Mouse (Mus musculus): ENCODE data around the gene Gins3. TPM values are rescaled to one million over a fixed set of nuclear protein-coding genes. Genes with fewer than 3 reads are reported as not detected.
"Not testable (repeated sequence)": the region's sequence is repeated elsewhere in the genome, so short reads cannot be mapped to it uniquely, and the experiment has no call there.

Gene Gins3
- polyA plus RNA-seq, 1 experiment from 2014 or later = 32.1 TPM

- Histone ChIP-seq H3K27ac (no peak overlapping the region), H3K36me3 (no peaks in the 10 kb centered on the region), H3K4me3 (no peak overlapping the region), H3K27me3 (ENCODE audit: low read depth, poor library complexity, severe bottlenecking) (no peaks in the 10 kb centered on the region), H3K9me3 (replicated peaks) (no peaks in the 10 kb centered on the region), H3K4me1 (0 out of 2 replicates have a peak, but pooled peaks cover 3% of the 10 kb centered on the region)
- WGBS = 50% methylated on average over 2 of the region's 2 CpGs
- no peak for DNase-seq (ENCODE audit: low spot score)
Observed at GRCm38 (mm10) chr8:95657523-95657922, 24.3 kb downstream of the Gins3 start.

- no peaks in the 10 kb centered on the region for H3K36me3 ChIP-seq
- H3K4me3 ChIP-seq = no peak overlapping the region
- 84% methylated on average over 6 of the region's 6 CpGs for WGBS
- DNase-seq (ENCODE audit: low spot score) = no peak
- H3K27ac ChIP-seq = no peak overlapping the region
- H3K4me1 ChIP-seq = 0 out of 2 replicates have a peak, but pooled peaks cover 3% of the 10 kb centered on the region
- H3K27me3 ChIP-seq (ENCODE audit: low read depth, poor library complexity, severe bottlenecking) = no peaks in the 10 kb centered on the region
- H3K9me3 ChIP-seq (replicated peaks) = no peaks in the 10 kb centered on the region
Observed at GRCm38 (mm10) chr8:95660334-95660882, 27.2 kb downstream of the Gins3 start.

- no peaks in the 10 kb centered on the region for H3K27me3 ChIP-seq (ENCODE audit: low read depth, poor library complexity, severe bottlenecking)
- H3K36me3 ChIP-seq = no peaks in the 10 kb centered on the region
- WGBS = 79% methylated on average over 8 of the region's 8 CpGs
- no peak for DNase-seq (ENCODE audit: low spot score)
- H3K4me1 ChIP-seq = 0 out of 2 replicates have a peak, but pooled peaks cover 3% of the 10 kb centered on the region
- H3K9me3 ChIP-seq (replicated peaks) = no peaks in the 10 kb centered on the region
- no peak overlapping the region for H3K27ac ChIP-seq
- H3K4me3 ChIP-seq = no peak overlapping the region
Observed at GRCm38 (mm10) chr8:95661085-95661484, 27.8 kb downstream of the Gins3 start.

GRCm38 (mm10) chr8:95661575-95661974 lies 28.3 kb downstream of the Gins3 start:
- Histone ChIP-seq H3K4me1 (0 out of 2 replicates have a peak, but pooled peaks cover 3% of the 10 kb centered on the region), H3K4me3 (no peak overlapping the region), H3K27ac (no peak overlapping the region), H3K9me3 (replicated peaks) (no peaks in the 10 kb centered on the region), H3K27me3 (ENCODE audit: low read depth, poor library complexity, severe bottlenecking) (no peaks in the 10 kb centered on the region), H3K36me3 (no peaks in the 10 kb centered on the region)
- 96% methylated on average over 6 of the region's 6 CpGs for WGBS
- no peak for DNase-seq (ENCODE audit: low spot score)

GRCm38 (mm10) chr8:95662885-95663598 lies 29.8 kb downstream of the Gins3 start:
- DNase-seq (ENCODE audit: low spot score) = no peak
- no peaks in the 10 kb centered on the region for H3K27me3 ChIP-seq (ENCODE audit: low read depth, poor library complexity, severe bottlenecking)
- WGBS = 83% methylated on average over 7 of the region's 7 CpGs
- no peak overlapping the region for H3K27ac ChIP-seq
- 0 out of 2 replicates have a peak, but pooled peaks cover 3% of the 10 kb centered on the region for H3K4me1 ChIP-seq
- H3K36me3 ChIP-seq = no peaks in the 10 kb centered on the region
- no peak overlapping the region for H3K4me3 ChIP-seq
- no peaks in the 10 kb centered on the region for H3K9me3 ChIP-seq (replicated peaks)

- H3K4me1 ChIP-seq = peaks cover 3% of the 10 kb centered on the region; the same call in 1 of the 2 replicates
- WGBS = 62% methylated on average over 4 of the region's 4 CpGs
- H3K9me3 ChIP-seq (replicated peaks) = no peaks in the 10 kb centered on the region
- H3K27ac ChIP-seq = no peak overlapping the region
- no peak for DNase-seq (ENCODE audit: low spot score)
- H3K36me3 ChIP-seq = no peaks in the 10 kb centered on the region
- no peak overlapping the region for H3K4me3 ChIP-seq
- H3K27me3 ChIP-seq (ENCODE audit: low read depth, poor library complexity, severe bottlenecking) = no peaks in the 10 kb centered on the region
Observed at GRCm38 (mm10) chr8:95663599-95663949, 30.3 kb downstream of the Gins3 start.

GRCm38 (mm10) chr8:95665813-95666452 lies 32.7 kb downstream of the Gins3 start:
- H3K27ac ChIP-seq; H3K27me3 ChIP-seq (ENCODE audit: low read depth, poor library complexity, severe bottlenecking); H3K9me3 ChIP-seq (replicated peaks); DNase-seq (ENCODE audit: low spot score); H3K4me3 ChIP-seq; H3K4me1 ChIP-seq; H3K36me3 ChIP-seq: not testable (repeated sequence)
- WGBS = 93% methylated on average over 11 of the region's 11 CpGs

GRCm38 (mm10) chr8:95668163-95668958 lies 35.1 kb downstream of the Gins3 start:
- Histone ChIP-seq H3K4me1 (peaks cover 4% of the 10 kb centered on the region; the same call in 1 of the 2 replicates), H3K27ac (no peak overlapping the region), H3K36me3 (no peaks in the 10 kb centered on the region), H3K27me3 (ENCODE audit: low read depth, poor library complexity, severe bottlenecking) (peaks cover 7% of the 10 kb centered on the region), H3K4me3 (no peak overlapping the region), H3K9me3 (replicated peaks) (no peaks in the 10 kb centered on the region)
- DNase-seq (ENCODE audit: low spot score) = no peak
- 59% methylated on average over 8 of the region's 8 CpGs for WGBS

GRCm38 (mm10) chr8:95669967-95670366 lies 36.7 kb downstream of the Gins3 start:
- 76% methylated on average over 2 of the region's 2 CpGs for WGBS
- peaks cover 4% of the 10 kb centered on the region; the same call in 1 of the 2 replicates for H3K4me1 ChIP-seq
- no peaks in the 10 kb centered on the region for H3K9me3 ChIP-seq (replicated peaks)
- H3K27me3 ChIP-seq (ENCODE audit: low read depth, poor library complexity, severe bottlenecking) = peaks cover 23% of the 10 kb centered on the region
- no peak overlapping the region for H3K4me3 ChIP-seq
- no peak for DNase-seq (ENCODE audit: low spot score)
- H3K36me3 ChIP-seq = no peaks in the 10 kb centered on the region
- no peak overlapping the region for H3K27ac ChIP-seq

GRCm38 (mm10) chr8:95671861-95672260 lies 38.6 kb downstream of the Gins3 start:
- Histone ChIP-seq H3K9me3 (replicated peaks) (no peaks in the 10 kb centered on the region), H3K27ac (no peak overlapping the region), H3K27me3 (ENCODE audit: low read depth, poor library complexity, severe bottlenecking) (peaks cover 42% of the 10 kb centered on the region)

GRCm38 (mm10) chr8:95672811-95673210 lies 39.6 kb downstream of the Gins3 start:
- Histone ChIP-seq H3K27ac (no peak overlapping the region), H3K9me3 (replicated peaks) (no peaks in the 10 kb centered on the region), H3K4me3 (no peak overlapping the region), H3K27me3 (ENCODE audit: low read depth, poor library complexity, severe bottlenecking) (peaks cover 51% of the 10 kb centered on the region), H3K4me1 (peaks cover 12% of the 10 kb centered on the region), H3K36me3 (no peaks in the 10 kb centered on the region)
- 79% methylated on average over 5 of the region's 5 CpGs for WGBS
- DNase-seq (ENCODE audit: low spot score) = no peak

More at GRCm38 (mm10) chr8:95671861-95672260, 38.6 kb downstream of the Gins3 start:
- Histone ChIP-seq H3K4me3 (no peak overlapping the region), H3K4me1 (peaks cover 4% of the 10 kb centered on the region; the same call in 1 of the 2 replicates), H3K36me3 (no peaks in the 10 kb centered on the region)
- DNase-seq (ENCODE audit: low spot score) = no peak
- 84% methylated on average over 6 of the region's 6 CpGs for WGBS

- no peaks in the 10 kb centered on the region for H3K36me3 ChIP-seq
- peaks cover 90% of the 10 kb centered on the region for H3K27me3 ChIP-seq (ENCODE audit: low read depth, poor library complexity, severe bottlenecking)
- H3K9me3 ChIP-seq (replicated peaks) = no peaks in the 10 kb centered on the region
- H3K27ac ChIP-seq = peak within 1 kb of the TSS; percentile 65
- WGBS = 33% methylated on average over 9 of the region's 9 CpGs
- H3K4me1 ChIP-seq = peaks cover 16% of the 10 kb centered on the region
- peak; percentile 35 for DNase-seq (ENCODE audit: low spot score)
- peak within 1 kb of the TSS; percentile 63 for H3K4me3 ChIP-seq
Observed at GRCm38 (mm10) chr8:95676631-95677030, 43.4 kb downstream of the Gins3 start, which contains the start of gene Ndrg4. Ndrg4 (plus strand) TSS chr8:95676980.
